Mouse (Mus musculus) myocyte (in vitro differentiated cells): ENCODE results near the gene Ksr2.

Experiments used
- MAX ChIP-seq: IDR thresholded peaks from one replicate; pipeline ENCODE4 v1.6.1; 2011; ENCODE audit warnings: low read depth, mild to moderate bottlenecking, control low read depth
- POLR2A ChIP-seq: IDR thresholded peaks from one replicate; pipeline ENCODE4 v1.6.1; 2011; ENCODE audit warnings: low read depth, mild to moderate bottlenecking, control low read depth, moderate library complexity; ENCODE audit not compliant: insufficient read length
- TCF12 ChIP-seq: IDR thresholded peaks from one replicate; pipeline ENCODE4 v1.6.1; 2011; ENCODE audit warnings: mild to moderate bottlenecking, control low read depth; ENCODE audit not compliant: poor library complexity, insufficient read depth, severe bottlenecking
- USF1 ChIP-seq: IDR thresholded peaks from one replicate; pipeline ENCODE4 v1.6.1; 2011; ENCODE audit warnings: low read depth, mild to moderate bottlenecking, control low read depth, moderate library complexity

GRCm38 (mm10) chr5:117458899-117459298, 45.1 kb downstream of the Ksr2 start:
- TF ChIP-seq USF1, result no peak
- TF ChIP-seq POLR2A, result no peak
- TF ChIP-seq TCF12, result no peak
- TF ChIP-seq MAX, result no peak
